Mouse (Mus musculus) monocyte, adult 5-6 weeks (primary cell): ENCODE measurements around the gene Tmem220. TPM values are rescaled to one million over a fixed set of nuclear protein-coding genes. Genes with fewer than 3 reads are reported as not detected.

ENCODE experiments used
- ATAC-seq: fragments of 153-309, 156-312 bp; replicated peaks from 2 replicates; pipeline ENCODE4 v1.8.0; 2017; ENCODE audit warnings: mild to moderate bottlenecking; ENCODE audit not compliant: low TSS enrichment, insufficient number of reproducible peaks, severe bottlenecking, poor library complexity, low FRiP score
- total RNA-seq: library from RNA; stranded (forward); fragments of 200-1000, 200-491, 200-594 nt; gene quantifications from 3 replicates; pipeline ENCODE4 v1.2.3, GENCODE M21; 2017

Gene Tmem220
- total RNA-seq, result 1.3 to 4.1 TPM in 2 of 3 replicates, not detected in the other

DNA sequence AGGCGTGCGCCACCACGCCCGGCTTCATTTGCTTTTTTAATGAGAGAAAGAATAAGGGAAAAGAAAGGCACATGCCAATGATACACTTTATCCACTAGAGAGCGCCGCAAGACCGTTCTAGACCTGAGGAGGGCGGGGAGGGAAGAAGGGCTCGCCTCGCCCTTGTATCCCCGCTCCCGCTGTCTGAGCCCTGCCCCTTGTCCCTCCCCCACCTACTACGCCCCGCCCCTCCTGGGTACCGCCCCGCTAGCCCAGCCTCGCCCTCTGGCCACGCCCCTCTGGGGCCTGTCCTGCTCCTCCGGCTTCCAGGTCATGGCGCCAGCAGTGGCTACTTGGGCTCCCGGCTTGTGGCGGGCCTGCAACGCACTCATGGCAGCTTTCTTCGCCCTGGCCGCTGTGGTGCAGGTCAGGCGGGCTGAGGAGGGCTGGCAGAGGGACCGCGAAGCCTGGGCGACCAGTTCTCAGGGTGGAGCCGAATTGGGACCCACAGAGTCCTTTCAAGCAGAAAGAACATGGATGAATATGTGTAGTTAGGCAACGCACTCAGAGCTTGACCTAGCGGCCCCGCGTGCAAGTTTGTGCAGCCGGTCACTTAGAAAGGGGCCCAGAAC is at the start of gene Tmem220:
Gene Tmem220, plus strand, starts transcription at position 288 of the 611 bp plus-strand sequence.
- peak; percentile 97 for ATAC-seq

DNA sequence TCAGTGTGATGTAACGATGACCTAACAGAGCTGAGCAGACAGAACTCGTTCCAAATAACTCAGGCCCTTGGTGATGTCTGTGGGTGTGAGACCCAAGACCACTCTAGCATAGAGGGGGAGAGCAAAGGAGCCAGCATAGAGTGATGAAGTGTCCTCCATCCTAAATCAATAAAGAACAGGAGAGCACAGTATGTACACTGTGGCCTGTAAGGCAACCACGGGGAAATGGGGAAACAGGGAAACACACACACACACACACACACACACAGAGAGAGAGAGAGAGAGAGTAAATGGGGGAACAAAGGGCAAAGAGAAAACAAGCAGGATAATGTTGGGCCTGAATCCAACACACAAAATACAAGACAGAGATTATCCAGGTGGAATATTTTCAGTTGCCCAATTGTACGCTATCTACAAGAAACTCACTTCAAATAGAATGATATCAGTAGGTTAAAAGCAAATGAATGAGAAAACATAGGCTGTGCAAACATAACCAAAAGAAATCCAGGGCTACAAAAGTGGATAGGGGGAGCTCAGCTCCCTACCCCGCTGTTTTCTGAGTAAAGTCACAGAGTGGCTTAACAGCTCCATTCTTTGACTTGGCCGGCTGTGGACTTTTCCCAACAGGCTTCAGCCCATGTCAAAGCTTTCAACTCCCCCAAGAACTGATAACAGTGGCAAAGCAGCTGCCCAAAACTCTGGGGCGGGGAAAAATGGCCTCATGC is 49.2 kb upstream of the Tmem220 start:
- no peak for ATAC-seq

DNA sequence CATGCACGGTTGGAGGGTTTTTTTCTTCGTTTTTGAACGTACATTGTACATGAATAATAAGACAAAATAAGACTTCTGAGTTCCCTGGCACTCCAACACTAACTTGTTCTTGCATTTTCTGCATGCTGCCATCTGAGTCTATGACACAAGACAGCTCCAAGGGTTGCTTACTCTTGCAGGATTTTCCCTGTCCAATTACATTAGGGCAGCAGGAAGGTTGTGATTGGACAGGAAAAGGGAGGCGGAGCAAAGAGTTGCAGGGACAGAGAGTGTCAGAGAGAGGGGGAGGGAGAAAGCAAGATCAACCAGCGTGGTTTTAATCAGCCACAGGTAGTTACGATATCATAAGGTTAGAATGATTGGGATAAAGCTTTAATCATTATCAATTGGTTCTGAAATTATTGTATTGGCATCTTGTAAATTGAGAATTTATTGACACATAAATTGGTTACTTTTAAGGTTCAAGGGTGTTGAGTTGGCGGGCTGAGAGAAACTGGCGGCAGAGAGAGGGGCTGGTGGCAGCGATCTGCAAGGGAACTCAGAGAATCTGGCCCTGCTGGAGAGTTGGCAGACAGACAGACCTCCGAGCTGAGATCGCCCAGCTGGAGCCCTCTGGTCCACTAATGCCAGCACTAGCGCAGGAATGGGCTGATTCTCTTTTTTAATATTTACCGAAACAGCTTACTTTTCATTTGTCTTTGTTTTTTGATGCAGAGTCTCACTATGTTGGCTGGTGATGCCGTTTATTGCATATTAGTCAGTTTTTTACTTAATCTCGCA is 43.4 kb upstream of the Tmem220 start:
- ATAC-seq, result no peak

DNA sequence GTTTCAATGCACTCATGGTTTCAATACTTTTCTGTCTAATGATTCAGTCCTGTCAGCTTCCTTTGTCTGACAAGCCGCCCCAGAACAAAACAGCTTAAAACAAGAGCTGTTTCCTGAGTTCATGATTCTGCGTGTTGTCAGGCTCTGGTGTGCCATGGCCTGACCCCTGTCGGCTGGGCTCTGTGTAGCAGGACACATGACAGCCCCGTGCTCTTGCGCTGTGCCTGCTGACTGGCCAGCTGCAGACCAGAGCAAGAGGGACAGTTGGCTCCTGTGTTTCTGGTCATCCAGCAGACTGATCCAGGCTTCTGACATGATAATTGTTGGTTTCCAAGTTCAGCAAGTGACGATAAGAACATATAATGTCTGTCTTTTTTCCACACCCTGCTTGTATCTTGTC is 42.2 kb upstream of the Tmem220 start:
- no peak for ATAC-seq

DNA sequence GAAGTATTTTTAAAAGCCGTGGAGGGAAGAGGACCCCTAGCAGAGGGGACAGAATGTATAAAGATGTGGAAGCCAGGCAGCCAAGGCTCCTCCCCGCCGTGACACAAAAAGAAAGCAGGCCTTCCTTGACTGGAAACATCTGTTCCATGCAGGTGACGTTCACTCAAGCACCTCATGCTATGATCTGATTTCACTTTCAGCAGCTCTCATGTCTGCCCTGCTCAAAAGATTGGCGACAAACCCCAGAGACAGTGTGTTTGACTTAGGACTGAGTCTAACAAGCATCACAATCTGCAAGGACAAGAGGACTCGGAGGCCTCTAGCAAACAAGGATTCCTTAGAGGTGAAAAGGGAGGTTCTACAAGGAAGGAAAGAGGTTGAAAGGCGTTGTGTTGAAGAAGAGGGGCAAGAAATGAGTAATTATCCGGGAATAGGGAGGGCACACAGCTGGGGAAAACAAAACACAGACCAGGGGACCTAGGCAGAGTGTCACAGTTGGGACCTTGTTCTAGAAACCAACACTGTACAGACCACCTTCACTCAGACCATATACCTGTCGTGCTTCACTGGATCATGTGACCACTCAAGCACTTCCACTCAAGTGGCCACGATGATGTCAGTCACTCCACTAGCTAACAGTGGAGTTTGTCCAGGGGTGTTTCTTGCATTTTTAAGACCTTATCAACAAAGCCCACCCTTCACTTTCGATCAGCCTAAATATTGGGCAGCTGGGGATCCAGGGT is 41.4 kb upstream of the Tmem220 start:
- no peak for ATAC-seq

DNA sequence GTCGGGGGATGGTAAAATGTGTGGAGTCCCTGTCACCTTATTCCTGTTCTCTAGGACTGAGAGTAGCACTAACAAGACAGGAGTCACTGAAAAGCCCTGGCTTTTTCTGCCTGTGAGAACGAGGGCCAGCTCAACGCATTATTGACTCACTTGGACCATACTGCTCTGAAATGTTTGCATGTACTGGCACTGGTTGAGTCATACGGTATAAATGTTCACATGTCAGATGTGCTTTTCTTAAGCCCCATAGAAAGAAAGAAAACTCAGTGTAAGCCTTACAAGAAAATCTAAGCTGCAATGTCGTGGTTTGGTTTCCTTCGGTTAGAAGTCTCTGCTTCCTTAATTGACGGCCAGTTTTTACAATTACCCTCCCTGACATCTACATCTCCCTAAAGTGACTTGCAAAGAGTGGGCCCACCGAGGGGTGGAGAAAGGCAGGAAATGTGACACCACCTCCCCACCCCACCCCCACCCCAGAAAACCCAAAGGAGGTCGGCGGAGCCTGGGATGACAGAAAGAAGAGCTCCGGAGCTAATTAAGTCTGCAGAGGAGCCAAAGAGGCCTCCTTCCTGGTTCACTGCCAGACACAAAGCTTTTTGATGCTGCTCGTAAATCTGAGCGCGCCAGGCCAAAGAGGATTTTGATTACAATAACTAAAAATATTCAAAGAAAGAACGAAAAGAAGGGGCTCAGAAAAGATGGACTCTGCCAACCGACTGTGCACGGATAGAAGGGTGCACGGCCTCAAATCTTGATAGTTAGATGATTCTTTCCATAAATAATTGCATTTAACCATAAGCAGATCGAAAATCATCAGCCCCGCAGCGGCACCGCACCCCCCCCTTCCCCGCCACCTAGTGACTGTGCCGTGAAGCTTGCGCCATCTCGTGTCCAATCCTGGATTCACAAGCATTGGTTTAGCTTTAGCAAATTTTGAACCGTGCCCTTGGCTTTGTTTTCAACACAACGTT is 40.5 kb upstream of the Tmem220 start:
- 0 out of 2 replicates have a peak, but pooled peaks have one; percentile 76 for ATAC-seq

DNA sequence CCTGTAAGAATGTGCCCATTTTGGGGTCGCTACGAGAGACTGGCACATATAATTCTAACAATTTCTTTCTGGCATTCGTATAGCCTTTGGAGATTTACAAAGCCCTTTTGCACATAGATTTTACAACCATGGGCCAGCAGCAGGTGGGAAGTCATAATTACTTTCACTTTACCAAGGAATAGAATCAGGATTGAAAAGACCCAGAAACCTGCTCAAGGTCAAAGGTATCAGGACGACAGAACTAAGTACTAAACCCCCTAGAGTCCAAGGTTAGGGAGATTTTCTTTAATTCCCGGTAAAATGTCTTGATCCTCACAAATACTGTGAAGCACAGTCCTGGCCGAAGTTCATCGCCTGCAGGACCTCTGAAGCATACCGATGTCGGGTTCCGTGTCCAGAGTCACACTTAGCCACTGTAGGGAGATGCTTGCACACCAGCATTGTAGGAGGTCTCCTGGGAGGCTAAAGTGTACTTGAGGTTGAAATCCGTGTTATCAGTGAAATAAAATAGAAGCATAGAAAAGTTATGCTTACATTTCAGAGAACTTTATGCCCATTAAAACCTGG is 39.7 kb upstream of the Tmem220 start:
- ATAC-seq, result no peak

DNA sequence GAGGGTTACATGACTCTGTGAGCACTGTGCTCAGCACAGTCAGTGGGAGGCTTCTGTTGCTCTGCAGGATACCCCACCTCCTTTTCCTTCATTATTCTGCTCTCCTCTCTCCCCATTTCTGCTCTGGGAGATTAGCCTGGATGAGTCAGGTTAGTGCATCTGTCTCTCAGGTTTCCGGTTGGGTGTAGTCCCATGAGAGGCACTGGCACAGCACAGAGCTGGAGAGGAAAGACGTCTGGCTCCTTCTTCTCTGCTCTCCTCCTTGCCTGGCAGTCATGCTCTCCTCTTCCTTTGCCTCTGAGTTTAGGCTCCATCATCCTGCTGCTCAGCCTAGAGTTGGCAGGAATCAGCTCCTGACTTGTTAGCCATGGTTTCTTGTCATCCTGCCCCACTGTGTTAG is 32.8 kb upstream of the Tmem220 start:
- no peak for ATAC-seq

DNA sequence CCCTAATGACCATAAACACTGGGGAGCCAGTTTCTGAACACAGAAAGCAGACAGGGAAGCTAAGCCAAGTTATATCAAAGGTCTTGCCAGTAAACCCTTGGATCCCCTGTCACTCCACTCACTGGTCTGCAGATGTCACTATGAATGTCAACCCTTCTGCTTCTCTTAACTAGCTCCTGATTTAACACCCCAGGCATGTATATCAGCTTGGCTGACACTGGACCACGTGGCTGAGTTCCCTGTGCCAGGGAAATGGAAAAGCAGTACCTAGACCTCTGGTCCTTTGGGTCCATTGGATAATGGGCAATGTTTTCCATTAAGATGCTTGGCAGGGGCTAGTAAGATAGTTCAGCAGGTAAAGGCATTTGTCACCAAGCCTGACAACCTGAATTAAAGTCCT is 31.3 kb upstream of the Tmem220 start:
- ATAC-seq, result no peak

DNA sequence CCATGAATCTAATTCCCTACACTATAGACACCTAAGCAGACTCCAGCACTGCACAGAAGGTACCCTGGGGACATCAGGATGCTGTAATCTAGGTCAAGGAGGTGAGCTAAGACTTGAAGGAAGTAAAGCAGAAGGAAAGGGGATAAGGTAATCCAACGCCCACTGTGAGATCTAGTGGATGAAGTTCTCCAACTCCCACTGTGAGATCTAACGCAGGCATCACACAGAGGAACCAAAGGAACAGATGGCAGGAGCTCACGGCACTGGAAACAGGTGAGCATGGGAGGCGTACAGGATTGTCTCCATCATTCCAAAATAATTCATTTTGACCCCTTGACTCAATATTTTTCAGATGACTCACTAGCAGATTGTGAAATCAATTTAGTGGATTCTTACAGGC is 28.5 kb upstream of the Tmem220 start:
- ATAC-seq, result no peak

DNA sequence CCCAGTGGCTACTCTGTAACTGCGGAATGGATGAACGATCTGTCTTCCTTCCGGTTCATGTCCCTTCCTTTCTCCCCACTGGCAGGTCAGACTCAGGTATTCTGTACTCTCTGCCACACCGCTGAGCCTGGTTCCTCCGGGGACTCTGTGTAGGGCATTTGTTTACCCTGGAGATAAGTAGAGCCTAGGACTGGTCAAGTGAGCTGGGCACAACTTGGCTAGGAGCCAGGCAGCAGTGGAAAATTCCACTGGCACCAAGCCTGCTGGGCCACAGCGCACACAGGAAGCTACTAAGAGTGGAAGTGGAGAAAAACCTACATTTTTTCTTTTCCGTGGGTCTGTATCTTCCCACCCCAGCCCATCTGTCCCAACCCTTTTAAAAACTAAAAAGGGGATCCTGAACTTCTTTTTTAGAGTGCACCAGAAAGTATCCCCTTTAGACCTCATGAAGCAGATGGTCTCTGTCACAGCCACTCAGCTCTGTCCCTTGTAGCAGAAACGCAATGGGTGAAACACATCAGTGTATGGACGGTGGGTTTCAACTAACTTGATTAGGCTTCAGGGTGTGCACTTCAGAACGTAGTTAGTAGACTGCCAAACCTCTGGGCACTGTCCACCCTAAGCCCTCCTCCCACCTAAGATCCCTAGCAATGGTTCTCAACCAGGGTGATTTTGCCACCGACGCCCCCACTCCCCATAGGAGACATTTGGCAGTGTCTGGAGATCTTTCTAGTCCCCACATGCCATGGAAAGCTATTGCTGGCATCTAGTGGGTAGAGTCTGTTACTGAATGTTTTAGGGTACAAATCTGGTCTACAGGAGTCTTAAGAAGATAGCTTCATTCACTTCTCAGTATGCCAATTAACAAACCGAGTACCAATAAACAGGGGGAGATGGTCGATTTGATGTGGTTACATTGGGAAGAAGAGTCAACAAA is 26.2 kb upstream of the Tmem220 start:
- no peak for ATAC-seq

DNA sequence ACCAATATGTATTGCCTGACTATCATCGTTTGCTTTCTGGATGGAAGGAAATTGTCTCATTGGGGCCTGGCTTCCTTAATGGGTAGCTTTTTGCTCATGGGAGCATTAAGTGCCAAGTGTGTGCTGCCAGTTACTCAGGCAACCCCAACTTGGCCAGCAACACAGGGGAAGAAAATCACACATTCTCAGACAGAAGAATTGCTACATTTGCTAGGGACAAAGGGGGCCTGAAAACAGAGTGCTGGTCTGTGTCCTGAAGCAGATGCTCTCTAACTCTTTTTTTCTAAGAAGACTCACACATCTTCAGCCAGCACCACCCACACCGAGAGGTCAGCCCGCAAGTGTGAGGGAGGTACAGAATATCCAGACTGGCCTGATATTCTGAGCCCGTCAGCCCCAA is 24.3 kb upstream of the Tmem220 start:
- no peak for ATAC-seq

DNA sequence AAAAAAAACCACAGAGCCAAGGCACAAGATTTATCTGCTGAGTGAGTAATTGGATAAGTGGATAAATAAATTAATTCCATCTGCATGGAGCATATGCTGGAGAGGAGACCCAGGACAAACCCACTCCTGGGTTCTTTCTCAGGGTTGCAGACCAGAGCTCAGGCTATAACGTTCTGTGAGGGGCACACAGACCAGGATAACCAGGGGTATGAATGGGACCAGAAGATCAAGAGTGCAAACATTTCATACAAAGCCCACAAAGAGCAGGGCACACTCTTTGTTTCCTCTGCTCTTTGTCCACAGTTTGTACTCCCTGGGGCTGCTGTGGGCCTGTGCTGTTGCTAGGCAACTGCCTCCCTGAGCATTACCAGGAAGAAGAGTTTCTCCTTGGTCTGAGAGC is 23.2 kb upstream of the Tmem220 start:
- ATAC-seq, result no peak

DNA sequence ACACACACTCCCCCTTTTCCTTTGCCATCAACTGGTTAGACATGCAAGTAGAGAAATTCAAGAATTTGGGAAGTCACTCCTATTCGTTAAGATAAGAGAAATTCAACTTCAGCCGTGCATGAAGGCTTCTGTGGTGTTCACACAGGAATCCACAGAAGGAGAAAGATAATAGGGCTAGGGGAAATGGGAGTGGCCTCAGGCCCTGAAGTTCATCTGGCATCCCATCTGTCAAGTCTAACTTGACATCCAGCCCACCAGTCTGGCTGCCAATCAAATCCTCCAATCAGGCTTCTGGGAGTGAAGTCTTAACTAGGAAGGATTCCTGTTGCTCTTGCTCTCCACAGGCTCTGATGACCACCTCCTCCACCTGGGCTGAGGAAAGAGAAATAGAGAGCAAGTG is 22.0 kb upstream of the Tmem220 start:
- no peak for ATAC-seq

DNA sequence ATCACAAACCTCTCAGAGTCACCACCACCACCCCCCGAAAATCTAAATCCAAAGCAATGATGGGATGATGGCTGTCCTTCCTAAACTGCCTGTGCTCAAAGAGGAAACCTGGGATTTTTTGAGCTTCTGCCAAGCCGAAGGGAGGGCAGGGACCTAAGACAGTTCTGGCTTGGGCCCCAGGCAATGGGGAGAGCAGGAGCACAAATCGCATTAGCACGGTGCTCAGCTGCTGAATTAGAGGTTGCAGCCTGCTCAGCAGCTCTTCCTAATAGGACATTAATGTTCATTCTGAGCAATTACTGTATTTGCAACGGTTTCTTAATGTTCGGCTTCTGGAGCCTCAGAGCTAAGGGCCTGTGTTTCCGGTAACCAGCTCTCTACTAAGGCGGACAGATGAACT is 17.0 kb upstream of the Tmem220 start:
- ATAC-seq, result no peak

DNA sequence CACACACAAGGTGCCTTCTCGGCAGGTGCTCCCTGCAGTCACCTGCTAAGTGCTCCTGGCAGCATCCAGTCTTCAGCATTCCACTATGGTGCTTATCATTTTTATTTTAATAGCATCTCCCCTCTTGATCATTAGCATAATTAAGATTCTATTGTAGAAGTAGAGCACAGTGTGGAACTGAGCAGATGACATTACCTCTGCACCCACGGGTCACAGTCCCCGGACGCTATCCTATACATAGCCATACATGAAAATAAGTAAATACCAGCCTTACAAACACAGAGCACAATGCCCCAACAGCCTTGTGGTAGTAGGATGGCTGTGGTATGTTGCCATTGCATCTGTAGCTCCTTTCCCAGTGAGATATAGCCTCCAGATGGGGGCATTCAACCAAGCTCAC is 16.4 kb upstream of the Tmem220 start:
- no peak for ATAC-seq

DNA sequence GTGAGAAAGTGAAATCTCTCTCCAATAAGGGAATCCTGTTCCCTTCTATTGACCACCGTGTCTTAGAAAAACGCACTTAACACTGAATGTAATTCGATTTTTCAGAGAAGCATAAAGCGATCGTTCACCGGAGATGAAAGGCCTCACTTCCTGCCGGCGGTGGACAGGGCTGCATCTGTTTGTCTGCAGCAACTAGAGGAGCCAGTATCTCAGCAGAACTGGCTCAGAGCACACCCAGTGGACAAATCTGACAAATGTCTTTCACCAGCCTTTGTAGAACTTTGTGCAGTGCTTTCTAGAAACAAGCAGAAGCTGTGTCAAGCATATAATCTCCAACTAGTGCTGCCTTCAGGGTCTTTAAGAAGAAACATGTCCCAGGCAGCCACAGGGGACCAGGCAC is 14.5 kb upstream of the Tmem220 start:
- ATAC-seq, result no peak
